Mouse (Mus musculus) hematopoietic stem cell, adult 5-6 weeks (primary cell): ENCODE results near the gene Ptpra. TPM values are rescaled to one million over a fixed set of nuclear protein-coding genes. Genes with fewer than 3 reads are reported as not detected.
"Not testable (repeated sequence)": the region's sequence is repeated elsewhere in the genome, so short reads cannot be mapped to it uniquely, and the experiment has no call there.

Source experiments
- ATAC-seq, 2 experiments: fragments of 125-278 bp in 1 of 2; replicated peaks in 1 of 2; 2 replicates each; pipeline ENCODE4 v1.8.0; 2016 to 2017; ENCODE audit warnings: inconsistent platforms in 2 of 2, mild to moderate bottlenecking in 2 of 2, moderate number of reproducible peaks in 2 of 2, low read depth in 1 of 2, moderate TSS enrichment in 1 of 2; ENCODE audit not compliant: low FRiP score in 2 of 2, poor library complexity in 2 of 2, severe bottlenecking in 2 of 2, insufficient read depth in 1 of 2, low TSS enrichment in 1 of 2
- total RNA-seq: library from RNA; stranded (forward); fragments of 172-1452, 232-1000 nt; gene quantifications from 2 replicates; pipeline ENCODE4 v1.2.3, GENCODE M21; 2017

Ptpra gene
- total RNA-seq, 1 experiment from 2014 or later = 155 TPM

DNA sequence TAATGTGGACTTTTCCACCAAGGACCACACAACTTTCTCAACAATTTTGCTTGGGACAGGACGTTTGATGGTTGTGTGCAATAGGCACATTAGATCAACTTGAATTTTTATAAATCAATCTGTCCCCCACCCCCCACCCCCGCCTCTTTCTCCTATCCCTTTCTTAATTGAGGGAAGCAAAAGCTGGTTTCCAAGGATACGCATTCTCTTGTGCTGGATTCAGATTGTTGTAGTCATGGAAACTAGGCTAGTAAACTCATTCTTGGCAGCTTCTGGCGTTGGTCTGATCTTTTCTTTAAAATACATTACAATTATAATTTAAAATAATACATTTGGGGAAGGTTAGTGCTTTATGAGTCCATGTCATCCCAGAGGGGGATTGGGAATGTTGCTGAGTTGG is 19.3 kb downstream of the Ptpra start:
- ATAC-seq = no peak

DNA sequence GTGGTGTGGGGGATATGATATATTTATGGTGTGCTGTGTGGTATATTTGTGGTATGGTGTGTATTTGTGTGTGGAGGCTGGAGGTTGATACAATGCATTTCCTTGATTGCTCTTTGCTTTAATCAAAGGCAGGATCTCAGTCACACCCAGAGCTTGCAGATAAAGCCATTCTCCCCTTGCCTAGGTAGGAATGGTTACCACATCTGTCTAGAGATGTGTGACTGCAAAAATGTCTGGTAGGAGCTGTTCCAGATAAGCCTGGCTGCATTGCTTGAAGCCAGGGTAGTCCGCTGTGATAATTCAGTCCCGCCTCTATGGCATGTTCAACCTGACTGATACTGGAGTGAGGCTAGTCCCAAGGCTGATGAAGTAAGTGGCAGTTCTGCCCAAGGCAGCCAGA is 19.9 kb downstream of the Ptpra start:
- no peak; a peak in 1 of 4 replicates for ATAC-seq

DNA sequence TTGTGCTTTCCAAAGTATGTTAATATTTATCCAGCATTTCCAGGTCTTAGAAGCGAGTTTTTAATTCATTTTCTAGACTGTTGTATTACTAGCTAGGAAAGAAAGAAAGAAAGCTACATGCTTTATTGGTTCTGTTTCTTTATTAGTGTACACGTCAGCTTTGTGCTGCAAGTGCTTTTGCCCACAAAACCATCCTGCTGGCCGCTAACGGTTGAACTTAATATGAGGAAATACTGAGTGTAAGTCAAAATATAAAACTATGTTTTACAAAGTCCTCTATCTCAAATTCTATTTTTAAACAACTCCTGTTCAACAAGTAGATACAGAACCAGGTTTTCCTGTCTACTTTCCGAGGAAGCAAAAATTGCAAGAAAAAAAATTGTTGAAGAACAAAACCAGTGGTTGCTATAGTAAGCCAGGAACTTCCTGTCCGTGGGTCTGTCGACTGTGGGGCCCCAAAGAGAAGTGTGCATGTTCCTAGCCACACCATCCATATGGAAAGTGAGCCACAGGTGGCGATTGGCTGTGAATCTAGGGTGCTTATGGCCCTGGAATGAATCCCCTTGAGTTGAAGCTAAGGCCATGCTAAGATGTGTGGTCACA is 22.9 kb downstream of the Ptpra start:
- ATAC-seq = peak; percentile 81 to 86

DNA sequence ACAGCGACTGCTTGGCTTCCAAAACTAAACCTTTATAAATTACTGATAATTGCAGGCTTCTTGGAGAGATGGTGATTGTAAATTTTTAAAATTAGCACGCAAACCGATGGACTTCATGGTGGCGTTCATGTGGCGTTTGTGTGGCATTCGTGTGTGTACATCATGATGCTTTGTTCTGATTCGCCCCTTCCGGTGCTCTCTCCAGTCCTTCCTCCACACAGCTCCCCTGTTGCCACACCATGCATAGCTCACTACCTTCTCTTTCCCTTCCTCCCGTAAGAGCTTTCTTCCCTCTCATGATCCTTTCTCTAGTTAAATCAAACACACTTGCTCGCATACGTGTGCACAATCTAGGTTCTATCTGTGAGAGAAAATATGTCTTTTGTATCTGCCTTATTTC is 25.7 kb downstream of the Ptpra start:
- ATAC-seq = no peak

DNA sequence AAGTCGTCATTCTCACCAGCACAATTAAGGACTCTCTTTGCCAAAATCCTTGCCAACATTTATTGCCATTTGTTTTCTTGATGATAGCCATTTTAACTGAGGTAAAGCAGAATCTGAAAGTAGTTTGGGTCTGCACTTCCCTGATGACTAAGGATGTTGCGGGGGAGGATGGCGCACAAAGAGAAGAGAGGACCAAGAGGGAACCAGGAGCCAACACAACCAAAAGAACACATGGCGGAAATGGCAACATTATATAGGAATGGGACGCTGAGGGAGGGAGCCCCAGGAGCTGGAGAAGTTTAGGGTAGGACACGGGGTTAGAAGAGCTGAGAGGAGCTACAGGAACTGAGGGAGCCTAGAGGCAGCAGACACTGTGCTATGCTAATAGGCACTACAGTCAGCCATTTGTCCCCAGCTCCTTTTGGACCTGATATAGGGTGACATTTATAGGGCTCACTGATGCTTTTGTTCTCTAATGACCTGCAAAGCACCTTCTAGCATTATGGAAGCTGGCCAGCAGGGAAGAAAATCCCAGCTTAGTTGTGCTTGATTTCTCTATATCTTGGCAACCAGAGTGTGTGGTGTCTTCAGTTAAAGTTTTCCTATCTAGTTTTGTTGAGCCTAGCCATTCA is 26.7 kb downstream of the Ptpra start:
- no peak for ATAC-seq

DNA sequence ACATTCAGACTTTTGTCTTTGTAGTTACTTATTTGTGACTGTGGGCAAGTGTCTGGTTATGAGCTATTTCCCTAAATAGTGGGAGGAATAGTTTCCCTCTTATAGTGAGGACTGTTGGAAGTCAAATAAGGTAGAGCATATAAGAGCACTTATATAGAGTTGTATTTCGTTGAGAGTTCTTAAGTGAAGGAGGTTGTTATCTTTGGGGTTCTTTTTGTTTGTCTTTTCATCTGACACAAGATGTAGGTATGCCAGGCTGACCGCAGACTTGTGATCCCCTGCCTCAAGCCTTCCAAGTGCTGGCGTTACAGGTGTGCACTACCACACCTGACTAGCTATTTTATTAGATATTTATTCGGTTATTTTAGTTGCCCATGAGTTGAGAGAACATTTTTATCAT is 32.1 kb downstream of the Ptpra start:
- ATAC-seq = no peak

DNA sequence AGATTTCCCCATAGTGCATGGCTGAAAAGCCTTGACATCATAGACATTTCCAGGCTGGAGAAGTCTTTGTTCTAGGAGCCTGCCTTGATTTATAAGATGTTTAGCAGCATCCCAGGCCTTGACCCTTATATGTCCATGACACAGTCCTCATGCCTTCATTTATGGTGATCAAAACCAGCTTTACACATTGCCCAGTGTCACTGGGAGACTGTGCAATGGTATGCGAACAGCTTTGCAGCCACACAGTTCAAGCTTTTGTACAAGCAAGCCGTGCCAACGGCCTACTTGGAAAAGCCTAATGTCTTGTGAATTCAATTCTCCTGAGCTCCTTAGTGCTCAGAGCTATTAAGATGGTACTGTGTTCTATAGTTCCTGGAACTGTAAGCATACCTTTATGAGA is 32.6 kb downstream of the Ptpra start:
- ATAC-seq = no peak

DNA sequence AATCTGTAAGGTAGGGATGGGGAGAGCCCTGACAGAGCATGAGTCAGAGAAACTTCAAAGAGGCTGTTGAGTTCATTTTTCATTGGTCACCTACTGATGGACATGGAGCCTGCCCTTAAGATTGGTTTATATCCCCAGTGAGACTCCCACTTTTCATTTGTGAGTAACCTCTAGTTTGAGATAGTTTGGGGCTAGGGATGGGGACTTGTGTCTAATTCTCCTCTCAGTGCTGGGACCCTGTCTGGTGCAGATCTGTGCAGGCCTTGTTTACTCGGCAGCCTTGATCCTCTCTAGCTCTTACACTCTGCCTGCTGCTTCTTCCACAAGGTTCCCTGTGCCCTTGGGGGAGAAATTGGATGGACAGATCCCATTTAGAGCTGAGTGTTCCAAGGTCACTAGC is 34.1 kb downstream of the Ptpra start:
- ATAC-seq = no peak

DNA sequence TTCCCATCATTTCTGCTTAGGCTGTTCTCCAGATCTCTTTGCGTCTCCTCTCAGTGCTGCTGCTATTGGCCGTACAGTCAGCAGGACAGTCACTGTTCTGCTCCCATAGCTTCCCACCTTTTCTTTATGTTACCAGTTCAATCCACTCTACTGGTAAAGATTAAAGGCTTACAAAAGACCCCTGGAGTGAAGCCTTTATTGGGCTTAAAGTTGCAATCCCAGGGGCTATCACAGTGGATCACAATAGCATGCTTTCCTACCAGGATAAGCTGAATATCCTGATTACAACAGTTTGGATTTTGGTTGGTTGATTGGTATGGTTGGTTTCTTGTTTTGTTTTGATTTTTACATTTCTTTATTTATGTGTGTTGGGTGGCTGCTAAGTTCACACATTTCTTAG is 37.9 kb downstream of the Ptpra start:
- no peak for ATAC-seq

DNA sequence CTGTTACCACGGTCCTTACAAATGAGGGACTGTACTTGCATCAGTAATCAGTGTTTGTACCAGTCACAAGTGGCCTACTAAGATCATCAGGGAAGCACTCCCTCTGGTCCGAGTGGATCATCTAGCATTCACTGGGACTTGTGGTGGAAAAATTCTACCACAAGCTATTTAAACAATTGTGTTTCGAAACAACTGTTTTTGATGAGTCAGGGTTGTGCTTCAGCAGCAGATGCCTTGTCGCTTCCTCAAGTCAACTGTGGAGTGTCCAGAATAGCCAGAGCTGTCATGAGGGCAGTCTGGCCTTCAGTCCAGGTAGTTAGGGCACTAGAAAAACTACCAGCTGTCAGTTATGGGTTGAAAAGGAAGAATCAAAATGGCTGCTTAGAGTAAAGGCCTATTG is 38.5 kb downstream of the Ptpra start:
- ATAC-seq = peak; percentile 25 to 42; a peak in 2 of 4 replicates

DNA sequence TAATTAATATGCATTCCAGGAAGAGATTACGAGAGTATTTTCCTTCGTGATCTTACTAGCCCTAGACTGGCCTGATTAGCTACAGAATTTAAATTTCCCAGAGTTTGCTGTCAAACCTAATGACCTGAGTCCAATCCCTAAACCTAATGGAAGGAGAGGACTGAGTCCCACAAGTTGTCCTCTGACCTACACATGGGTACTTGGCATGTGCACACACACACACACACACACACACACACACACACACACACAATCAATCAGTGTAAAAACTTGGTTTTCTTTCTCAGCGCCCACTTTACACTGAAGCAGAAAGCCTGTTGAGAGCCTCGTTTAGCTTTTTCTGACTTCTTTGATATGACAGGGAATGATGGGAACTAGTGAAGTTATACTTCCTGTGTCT is 41.1 kb downstream of the Ptpra start:
- no peak for ATAC-seq

DNA sequence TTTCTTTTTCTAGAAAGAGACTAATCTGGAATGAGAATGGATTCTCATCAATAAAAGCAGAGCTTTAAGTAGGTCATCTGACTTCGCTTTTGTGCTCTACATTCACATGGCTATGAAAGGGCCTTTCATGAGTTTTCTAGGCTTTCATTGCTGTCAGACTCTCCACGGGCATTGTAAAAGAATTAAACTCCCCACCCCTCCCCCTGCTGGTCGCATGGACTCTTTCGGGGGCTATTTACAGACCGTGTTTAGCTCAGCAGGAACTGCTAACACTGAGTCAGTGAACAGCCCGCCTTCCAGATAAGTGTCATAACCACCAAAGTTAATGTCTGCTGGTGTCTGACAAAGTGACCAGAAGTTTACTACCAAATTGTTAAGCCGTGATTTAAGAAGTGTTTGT is 41.5 kb downstream of the Ptpra start:
- peak in 1 of 2 experiments; percentile 46; a peak in 1 of 4 replicates for ATAC-seq

DNA sequence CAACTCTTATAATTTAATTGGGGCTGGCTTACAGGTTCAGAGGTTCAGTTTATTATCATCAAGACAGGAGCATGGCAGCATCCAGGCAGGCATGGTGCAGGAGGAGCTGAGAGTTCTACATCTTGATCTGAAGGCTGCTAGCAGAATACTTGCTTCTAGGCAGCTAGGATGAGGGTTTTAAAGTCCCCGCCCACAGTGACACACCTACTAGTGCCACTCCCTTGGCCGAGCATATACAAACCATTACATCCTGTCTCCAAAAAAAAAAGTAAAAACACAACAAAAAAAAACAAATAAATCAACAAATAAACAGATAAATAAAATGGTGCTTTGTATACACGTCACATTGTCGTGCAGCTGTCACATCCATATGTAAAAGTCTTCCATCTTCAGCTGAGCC is 45.0 kb downstream of the Ptpra start:
- ATAC-seq = not testable (repeated sequence)

DNA sequence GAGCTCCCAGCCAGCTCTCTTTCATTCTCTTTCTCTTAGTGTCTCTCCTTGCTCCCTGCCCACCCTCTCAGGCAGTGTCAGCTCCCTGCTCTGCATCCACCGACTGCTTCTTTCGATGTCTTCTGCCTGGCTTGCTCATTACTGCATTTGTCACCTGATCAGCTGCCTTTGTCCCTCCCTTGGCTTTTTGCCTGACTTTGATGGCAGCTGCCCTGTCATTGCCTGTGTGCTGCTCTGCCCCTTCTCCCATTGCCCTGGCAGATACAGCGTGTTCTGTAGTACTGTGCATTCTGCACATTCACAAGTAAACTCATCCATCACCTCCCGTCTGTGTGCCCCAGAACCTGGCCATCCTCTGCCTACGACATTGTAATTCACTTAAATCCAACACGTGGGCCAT is 46.0 kb downstream of the Ptpra start:
- 0 out of 4 replicates have a peak, but pooled peaks of 1 of the 2 experiments have one; percentile 10 for ATAC-seq

DNA sequence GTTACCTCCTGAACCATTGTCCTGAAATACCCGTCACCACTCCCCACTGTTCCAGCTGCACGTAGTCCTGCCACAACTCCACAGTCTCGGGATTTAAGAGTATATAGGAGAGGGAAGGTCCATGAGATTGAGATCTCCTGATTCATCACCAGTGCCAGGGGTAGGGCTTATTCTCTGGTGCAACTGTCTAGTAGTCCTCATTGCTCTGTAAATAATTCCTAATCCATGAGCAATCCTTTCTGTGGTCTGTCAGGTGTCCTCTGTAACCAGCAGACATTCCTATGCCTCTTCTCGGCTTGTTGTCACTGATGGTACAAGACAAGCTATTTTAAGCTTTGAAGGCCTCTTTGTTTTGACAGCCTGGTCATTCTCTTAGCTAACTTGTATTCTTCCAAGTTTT is 46.9 kb downstream of the Ptpra start:
- no peak for ATAC-seq

DNA sequence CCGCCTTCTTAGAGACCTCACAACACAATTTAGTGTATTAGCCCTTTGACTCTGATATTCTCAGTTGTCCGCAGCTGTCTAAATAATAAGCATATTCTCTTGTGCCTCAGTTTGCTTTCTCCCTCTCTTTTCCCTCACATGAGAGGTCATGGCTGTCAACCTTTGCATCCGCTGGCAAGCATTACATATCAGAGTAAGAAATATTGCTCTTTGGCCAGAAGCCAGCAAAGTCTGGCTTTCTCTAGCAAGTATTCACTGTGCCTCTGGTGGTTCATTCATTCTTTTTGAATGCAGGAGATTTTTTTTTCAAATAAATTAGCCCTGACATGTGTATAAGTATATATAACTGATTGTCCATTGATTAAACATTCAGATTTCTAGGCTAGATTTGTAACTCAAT is 49.5 kb downstream of the Ptpra start:
- ATAC-seq = no peak; a peak in 1 of 4 replicates

DNA sequence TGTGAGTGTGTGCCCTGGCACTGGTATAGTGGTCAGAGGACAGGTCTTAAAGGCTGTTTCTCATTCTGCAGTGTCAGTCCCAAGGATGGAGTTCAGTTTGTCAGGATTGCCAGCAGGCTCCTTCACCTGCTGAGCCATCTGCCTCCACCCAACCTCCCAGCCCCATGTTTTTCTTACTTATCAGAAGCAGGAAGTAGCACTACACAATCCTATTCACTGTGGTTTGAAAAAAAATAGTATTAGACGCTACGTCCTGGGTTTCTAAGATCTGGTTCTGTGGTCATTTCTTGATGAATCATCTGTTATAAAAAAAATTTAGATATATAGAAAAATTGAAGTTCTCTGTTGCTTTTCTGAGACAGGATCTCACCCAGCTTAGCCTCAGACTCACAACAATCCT is 51.5 kb downstream of the Ptpra start:
- ATAC-seq = peak; percentile 53 to 64

DNA sequence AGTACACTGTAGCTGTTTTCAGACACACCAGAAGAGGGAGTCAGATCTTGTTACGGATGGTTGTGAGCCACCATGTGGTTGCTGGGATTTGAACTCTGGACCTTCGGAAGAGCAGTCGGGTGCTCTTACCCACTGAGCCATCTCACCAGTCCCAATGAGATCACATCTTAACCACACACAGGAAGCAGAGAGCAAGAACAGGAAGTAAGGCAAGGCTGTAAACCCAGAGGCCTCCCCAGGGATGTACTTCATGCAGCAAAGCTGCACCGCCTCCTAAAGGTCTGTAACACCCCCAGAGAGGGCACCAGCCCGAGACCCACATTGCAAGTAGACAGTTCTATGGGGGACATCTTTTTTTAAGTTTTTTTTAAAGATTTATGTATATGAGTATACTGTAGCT is 61.5 kb downstream of the Ptpra start:
- not testable (repeated sequence) for ATAC-seq

DNA sequence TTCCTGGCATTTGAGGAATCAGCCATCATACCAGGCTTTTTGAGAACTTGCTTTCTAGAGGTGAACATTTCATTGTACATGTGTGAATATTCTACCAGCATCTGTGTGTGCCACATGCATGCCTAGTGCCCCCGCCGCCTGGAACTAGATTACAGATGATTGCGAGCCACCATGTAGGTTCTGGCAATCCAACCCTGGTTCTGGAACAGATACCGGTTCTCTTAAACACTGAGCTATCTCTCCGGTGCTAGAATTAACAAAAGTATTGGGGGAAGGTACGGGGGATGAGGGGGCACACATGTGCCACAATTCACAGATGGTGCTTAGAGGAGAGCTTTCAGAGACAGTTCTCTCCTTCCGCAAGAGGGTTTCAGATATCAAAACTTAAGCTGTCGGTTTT is 63.8 kb downstream of the Ptpra start:
- ATAC-seq = no peak
